Mouse (Mus musculus): Measurements from ENCODE around the gene Tmem167b. TPM values are rescaled to one million over a fixed set of nuclear protein-coding genes. Genes with fewer than 3 reads are reported as not detected.
A peak's percentile ranks its signal among the peaks of the same experiment; 100 is the strongest.
"Not testable (repeated sequence)": the region's sequence is repeated elsewhere in the genome, so short reads cannot be mapped to it uniquely, and the experiment has no call there.

Tmem167b gene
- polyA plus RNA-seq, 1 experiment, result 13.0 TPM

- no peaks in the 10 kb centered on the region for H3K36me3 ChIP-seq (ENCODE audit: control insufficient read depth, insufficient read depth)
- H3ac ChIP-seq (ENCODE audit: control insufficient read depth, insufficient read length, low read depth), result no peak overlapping the region
- TF ChIP-seq CTCF (IDR thresholded peaks at IDR 0.05; ENCODE audit: control insufficient read depth, insufficient read depth, insufficient read length) (no peak), MYOG (IDR thresholded peaks at IDR 0.05; ENCODE audit: control insufficient read depth, extremely low read depth, insufficient read length) (no peak), FOSL1 (IDR thresholded peaks at IDR 0.05; ENCODE audit: insufficient read depth, low read length, poor library complexity, severe bottlenecking) (no peak), MYOD1 (IDR thresholded peaks at IDR 0.05; ENCODE audit: control insufficient read depth, insufficient read length, low read depth) (no peak), CEBPB (IDR thresholded peaks at IDR 0.05; ENCODE audit: low read depth) (no peak), USF1 (IDR thresholded peaks at IDR 0.05; ENCODE audit: low read depth) (no peak), MAX (IDR thresholded peaks at IDR 0.05) (no peak)
- H3K27me3 ChIP-seq (ENCODE audit: control insufficient read depth, insufficient read depth, insufficient read length), result no peaks in the 10 kb centered on the region
- no peaks in the 10 kb centered on the region for H3K79me2 ChIP-seq (ENCODE audit: control insufficient read depth, insufficient read depth)
- no peak overlapping the region for H3K4me3 ChIP-seq (ENCODE audit: insufficient read depth, poor library complexity, severe bottlenecking)
- no peaks in the 10 kb centered on the region for H3K79me3 ChIP-seq (ENCODE audit: low read depth)
Observed at GRCm38 (mm10) chr3:108584580-108584979, 22.3 kb upstream of the Tmem167b start.

- Histone ChIP-seq H3ac (ENCODE audit: control insufficient read depth, insufficient read length, low read depth) (no peak overlapping the region), H3K4me3 (ENCODE audit: insufficient read depth, poor library complexity, severe bottlenecking) (no peak overlapping the region), H3K27me3 (ENCODE audit: control insufficient read depth, insufficient read depth, insufficient read length) (no peaks in the 10 kb centered on the region), H3K79me2 (ENCODE audit: control insufficient read depth, insufficient read depth) (peaks cover 25% of the 10 kb centered on the region), H3K79me3 (ENCODE audit: low read depth) (peaks cover 3% of the 10 kb centered on the region), H3K36me3 (ENCODE audit: control insufficient read depth, insufficient read depth) (no peaks in the 10 kb centered on the region)
- no peak for TF ChIP-seq MYOD1 (IDR thresholded peaks at IDR 0.05; ENCODE audit: control insufficient read depth, insufficient read length, low read depth)
- no peak for TF ChIP-seq FOSL1 (IDR thresholded peaks at IDR 0.05; ENCODE audit: insufficient read depth, low read length, poor library complexity, severe bottlenecking)
- TF ChIP-seq MYOG (IDR thresholded peaks at IDR 0.05; ENCODE audit: control insufficient read depth, extremely low read depth, insufficient read length), result no peak
- no peak for TF ChIP-seq CTCF (IDR thresholded peaks at IDR 0.05; ENCODE audit: control insufficient read depth, insufficient read depth, insufficient read length)
- TF ChIP-seq MAX (IDR thresholded peaks at IDR 0.05), result no peak
Observed at GRCm38 (mm10) chr3:108574018-108574417, 11.8 kb upstream of the Tmem167b start.

GRCm38 (mm10) chr3:108572309-108573010 is 10.2 kb upstream of the Tmem167b start:
- Histone ChIP-seq H3K79me3 (ENCODE audit: low read depth) (peaks cover 3% of the 10 kb centered on the region), H3K4me3 (ENCODE audit: insufficient read depth, poor library complexity, severe bottlenecking) (peak overlapping the region; percentile 75), H3ac (ENCODE audit: control insufficient read depth, insufficient read length, low read depth) (peak overlapping the region; percentile 95), H3K27me3 (ENCODE audit: control insufficient read depth, insufficient read depth, insufficient read length) (peaks cover 4% of the 10 kb centered on the region), H3K79me2 (ENCODE audit: control insufficient read depth, insufficient read depth) (peaks cover 25% of the 10 kb centered on the region), H3K36me3 (ENCODE audit: control insufficient read depth, insufficient read depth) (no peaks in the 10 kb centered on the region)
- TF ChIP-seq MAX (IDR thresholded peaks at IDR 0.05), result no peak
- TF ChIP-seq MYOG (IDR thresholded peaks at IDR 0.05; ENCODE audit: control insufficient read depth, extremely low read depth, insufficient read length), result no peak
- no peak for TF ChIP-seq MYOD1 (IDR thresholded peaks at IDR 0.05; ENCODE audit: control insufficient read depth, insufficient read length, low read depth)
- no peak for TF ChIP-seq CEBPB (IDR thresholded peaks at IDR 0.05; ENCODE audit: low read depth)
- TF ChIP-seq USF1 (IDR thresholded peaks at IDR 0.05; ENCODE audit: low read depth), result no peak
- TF ChIP-seq FOSL1 (IDR thresholded peaks at IDR 0.05; ENCODE audit: insufficient read depth, low read length, poor library complexity, severe bottlenecking), result no peak
- no peak for TF ChIP-seq CTCF (IDR thresholded peaks at IDR 0.05; ENCODE audit: control insufficient read depth, insufficient read depth, insufficient read length)

- H3K79me2 ChIP-seq (ENCODE audit: control insufficient read depth, insufficient read depth), result peaks cover 25% of the 10 kb centered on the region
- peak within 1 kb of the TSS; percentile 95 for H3ac ChIP-seq (ENCODE audit: control insufficient read depth, insufficient read length, low read depth)
- TF ChIP-seq MYOD1 (IDR thresholded peaks at IDR 0.05; ENCODE audit: control insufficient read depth, insufficient read length, low read depth) (no peak), MAX (IDR thresholded peaks at IDR 0.05) (peak; percentile 35)
- H3K79me3 ChIP-seq (ENCODE audit: low read depth), result peaks cover 3% of the 10 kb centered on the region
- peaks cover 4% of the 10 kb centered on the region for H3K27me3 ChIP-seq (ENCODE audit: control insufficient read depth, insufficient read depth, insufficient read length)
- no peaks in the 10 kb centered on the region for H3K36me3 ChIP-seq (ENCODE audit: control insufficient read depth, insufficient read depth)
- H3K4me3 ChIP-seq (ENCODE audit: insufficient read depth, poor library complexity, severe bottlenecking), result peak within 1 kb of the TSS; percentile 75
Observed at GRCm38 (mm10) chr3:108571443-108572294, 9.4 kb upstream of the Tmem167b start, which contains the start of gene Taf13. TSS of gene Taf13 (plus strand) at chr3:108571698.

- no peak overlapping the region for H3K4me3 ChIP-seq (ENCODE audit: insufficient read depth, poor library complexity, severe bottlenecking)
- peaks cover 25% of the 10 kb centered on the region for H3K79me2 ChIP-seq (ENCODE audit: control insufficient read depth, insufficient read depth)
- H3K79me3 ChIP-seq (ENCODE audit: low read depth), result peaks cover 3% of the 10 kb centered on the region
- H3ac ChIP-seq (ENCODE audit: control insufficient read depth, insufficient read length, low read depth), result no peak overlapping the region
- no peaks in the 10 kb centered on the region for H3K36me3 ChIP-seq (ENCODE audit: control insufficient read depth, insufficient read depth)
- peaks cover 4% of the 10 kb centered on the region for H3K27me3 ChIP-seq (ENCODE audit: control insufficient read depth, insufficient read depth, insufficient read length)
- no peak for TF ChIP-seq MAX (IDR thresholded peaks at IDR 0.05)
- TF ChIP-seq FOSL1 (IDR thresholded peaks at IDR 0.05; ENCODE audit: insufficient read depth, low read length, poor library complexity, severe bottlenecking), result no peak
- TF ChIP-seq MYOD1 (IDR thresholded peaks at IDR 0.05; ENCODE audit: control insufficient read depth, insufficient read length, low read depth), result no peak
- TF ChIP-seq MYOG (IDR thresholded peaks at IDR 0.05; ENCODE audit: control insufficient read depth, extremely low read depth, insufficient read length), result no peak
- TF ChIP-seq USF1 (IDR thresholded peaks at IDR 0.05; ENCODE audit: low read depth), result no peak
- TF ChIP-seq CEBPB (IDR thresholded peaks at IDR 0.05; ENCODE audit: low read depth), result no peak
- TF ChIP-seq CTCF (IDR thresholded peaks at IDR 0.05; ENCODE audit: control insufficient read depth, insufficient read depth, insufficient read length), result no peak
Observed at GRCm38 (mm10) chr3:108570813-108571212, 8.5 kb upstream of the Tmem167b start.

- not testable (repeated sequence) for H3K36me3 ChIP-seq (ENCODE audit: control insufficient read depth, insufficient read depth); H3K79me3 ChIP-seq (ENCODE audit: low read depth); H3K27me3 ChIP-seq (ENCODE audit: control insufficient read depth, insufficient read depth, insufficient read length); H3ac ChIP-seq (ENCODE audit: control insufficient read depth, insufficient read length, low read depth); H3K4me3 ChIP-seq (ENCODE audit: insufficient read depth, poor library complexity, severe bottlenecking)
- peaks cover 25% of the 10 kb centered on the region for H3K79me2 ChIP-seq (ENCODE audit: control insufficient read depth, insufficient read depth)
Observed at GRCm38 (mm10) chr3:108569636-108570035, 7.4 kb upstream of the Tmem167b start.

Data from C2C12 (cell line).